Mouse (Mus musculus) lung, adult 2 months (tissue): Measurements from ENCODE around the gene Gstk1. TPM values are rescaled to one million over a fixed set of nuclear protein-coding genes. Genes with fewer than 3 reads are reported as not detected.

Experiments
- DNase-seq: peaks from one replicate; pipeline ENCODE4 v3.0.0; 2022
- H3K4me1 ChIP-seq: fragments of 200-500 bp; 2 replicates; pipeline ENCODE4 v1.6.1; 2011; ENCODE audit warnings: low read length; ENCODE audit not compliant: control insufficient read depth, insufficient read depth
- H3K4me3 ChIP-seq: fragments of 200-500 bp; replicated peaks from 2 replicates; pipeline ENCODE3; 2011; ENCODE audit warnings: low read depth, mild to moderate bottlenecking, control low read depth, low read length; ENCODE audit errors: extremely low read depth
- CTCF ChIP-seq: fragments of 200-500 bp; IDR thresholded peaks from 2 replicates; pipeline ENCODE4 v1.5.1; 2011; ENCODE audit warnings: mild to moderate bottlenecking, low read length, control low read depth; ENCODE audit not compliant: insufficient read depth
- POLR2A ChIP-seq: fragments of 200-500 bp; IDR thresholded peaks from 2 replicates; pipeline ENCODE4 v1.6.1; 2011; ENCODE audit warnings: low read depth, mild to moderate bottlenecking, control low read depth, low read length, borderline replicate concordance; ENCODE audit errors: extremely low read depth
- WGBS: fragments of 180-500 bp; shearing (Covaris S2); methylation state at CpG from one replicate; pipeline ENCODE4 v1.1.7; 2018; 5-methylcytosine and 5-hydroxymethylcytosine counted together
- polyA plus RNA-seq: library from polyadenylated mRNA; depleted of rRNA; stranded (reverse); fragments of >200 nt; gene quantifications from 2 replicates; pipeline ENCODE4 v1.2.3, GENCODE M21; 2012; rRNA removed

Gene Gstk1
- polyA plus RNA-seq, 1 experiment = 47.4 TPM

DNA sequence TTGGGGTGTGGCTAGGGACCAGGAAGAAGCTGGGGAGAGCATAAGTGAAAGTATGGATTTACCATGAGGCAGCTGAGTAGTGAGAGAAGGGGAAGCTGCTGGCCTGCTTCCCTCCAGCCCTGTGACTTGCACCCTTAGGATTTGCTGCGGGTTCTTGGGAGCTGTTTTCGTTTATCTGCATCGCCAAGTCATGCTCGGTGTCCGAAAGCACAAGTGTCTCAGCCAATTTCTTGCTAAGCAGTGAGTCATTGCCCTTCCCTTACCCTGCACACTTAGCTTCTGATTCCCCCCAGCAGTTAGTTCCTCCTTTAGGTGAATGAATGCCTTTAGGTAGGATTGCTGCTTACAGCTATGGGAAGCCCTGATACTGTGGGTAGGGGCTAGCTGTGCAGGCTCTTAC is 53.6 kb downstream of the Gstk1 start:
- Histone ChIP-seq H3K4me3 (no peak overlapping the region), H3K4me1 (no peaks in the 10 kb centered on the region)
- 88% methylated on average over 5 of the region's 5 CpGs for WGBS
- TF ChIP-seq CTCF (no peak), POLR2A (no peak)
- no peak for DNase-seq

Other genes starting within 250 kb of the Gstk1 start
- not detected in 2 replicates for gene Sva, start 207.5 kb upstream of the Gstk1 start, polyA plus RNA-seq
- not detected in 2 replicates for gene Tas2r139, start 105.0 kb upstream of the Gstk1 start, polyA plus RNA-seq
- gene Tas2r144, start 30.6 kb upstream of the Gstk1 start, polyA plus RNA-seq = not detected in 2 replicates
- 5.7 and 7.2 TPM in 2 replicates for gene Tmem139, start 16.0 kb downstream of the Gstk1 start, polyA plus RNA-seq
- 24.2 and 36.7 TPM in 2 replicates for gene Casp2, start 19.1 kb downstream of the Gstk1 start, polyA plus RNA-seq
- 0.34 and 1.5 TPM in 2 replicates for gene Clcn1, start 40.8 kb downstream of the Gstk1 start, polyA plus RNA-seq
- gene Fam131b, start 78.7 kb downstream of the Gstk1 start, polyA plus RNA-seq = 0.42 and 0.45 TPM in 2 replicates
- 311 and 352 TPM in 2 replicates for gene Zyx, start 103.7 kb downstream of the Gstk1 start, polyA plus RNA-seq
- gene Epha1, start 127.3 kb downstream of the Gstk1 start, polyA plus RNA-seq = 22.4 and 26.7 TPM in 2 replicates
- 0.63 and 0.92 TPM in 2 replicates for gene Tas2r143, start 154.3 kb downstream of the Gstk1 start, polyA plus RNA-seq
- 0.50 TPM in 1 of 2 replicates, not detected in the other for gene Tas2r135, start 159.5 kb downstream of the Gstk1 start, polyA plus RNA-seq
- 0.22 TPM in 1 of 2 replicates, not detected in the other for gene Tas2r126, start 188.6 kb downstream of the Gstk1 start, polyA plus RNA-seq
- not detected in 2 replicates for gene Olfr458, start 219.3 kb downstream of the Gstk1 start, polyA plus RNA-seq
- not detected in 2 replicates for gene Olfr457, start 230.4 kb downstream of the Gstk1 start, polyA plus RNA-seq
- gene Olfr456, start 241.3 kb downstream of the Gstk1 start, polyA plus RNA-seq = not detected in 2 replicates